Mouse (Mus musculus): ENCODE results near the gene Agt.

The Agt gene

GRCm38 (mm10) chr8:124507572-124508320 is 61.8 kb downstream of the Agt start:
- no peak for DNase-seq (ENCODE audit: low read depth, low spot score)
